In the genomic region with DNA sequence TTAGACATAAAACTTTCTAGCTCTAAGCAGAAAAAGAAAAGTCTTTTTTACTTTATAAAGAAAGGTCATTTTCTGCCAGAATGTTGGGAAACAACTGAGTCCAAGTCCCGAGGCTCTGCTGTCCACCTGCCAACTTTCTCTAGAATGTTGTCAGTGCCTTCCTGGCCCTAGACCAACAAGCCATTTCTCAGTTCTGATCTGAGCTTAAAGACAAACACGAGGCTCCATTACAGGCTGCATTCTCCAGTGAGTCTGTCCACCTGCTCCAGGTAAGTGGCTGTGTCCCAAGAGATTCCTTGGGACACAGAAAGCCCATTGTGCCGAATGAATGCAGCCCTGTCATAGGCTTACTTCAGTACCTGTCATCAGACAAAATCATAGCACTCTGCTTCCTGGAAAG, we compare ENCODE assay signal across 9 mouse cellular contexts. TPM values are rescaled to one million over a fixed set of nuclear protein-coding genes. Genes with fewer than 3 reads are reported as not detected.
DNase-seq lines count a peak whose midpoint lies in the region; ATAC-seq and TF ChIP-seq lines count a peak whose summit lies in the region.
"Had no signal": no experiment of that assay in that cellular context is flagged by ENCODE, and none has a peak within 500 bp of the region (broad histone marks: within the 10 kb centered on the region; RNA-seq: fewer than 3 reads in every experiment).

No protein-coding gene starts in this region.

- H3K36me3 ChIP-seq in limb, embryonic 12.5 days = no peaks in the 10 kb centered on the region
- no peaks in the 10 kb centered on the region for H3K36me3 ChIP-seq in limb, embryonic 10.5 days
- H3K36me3 ChIP-seq in kidney, postnatal 0 days (ENCODE audit: insufficient read depth, low read length) = no peaks in the 10 kb centered on the region
- H3K36me3 ChIP-seq in stomach, embryonic 15.5 days = no peaks in the 10 kb centered on the region

- H3K4me1 ChIP-seq in limb, embryonic 12.5 days (replicated peaks) = peaks cover 7% of the 10 kb centered on the region; the same call in 1 of the 2 replicates
- no peaks in the 10 kb centered on the region for H3K4me1 ChIP-seq in limb, embryonic 10.5 days
- no peaks in the 10 kb centered on the region for H3K4me1 ChIP-seq in kidney, postnatal 0 days (replicated peaks; ENCODE audit: insufficient read depth, low read length)
- no peaks in the 10 kb centered on the region for H3K4me1 ChIP-seq in stomach, embryonic 15.5 days

- DNase-seq in limb, embryonic 10.5 days (ENCODE audit: low spot score) = no peak
- DNase-seq in cerebellum, postnatal 25 days = peak; percentile 61 to 76
- peak; percentile 71 for DNase-seq in kidney, postnatal 0 days (ENCODE audit: low spot score)
- no peak for DNase-seq in frontal cortex, postnatal 25 days (ENCODE audit: low spot score in 2 of 2)
- no peak for DNase-seq in natural killer cell, adult 2 months (ENCODE audit: low spot score in 2 of 2)
- no peak for DNase-seq in embryo, embryonic 10.5 days (ENCODE audit: low spot score)

- no peak overlapping the region for H3K9ac ChIP-seq in limb, embryonic 12.5 days (replicated peaks)
- no peak overlapping the region for H3K9ac ChIP-seq in kidney, postnatal 0 days (ENCODE audit: low read depth, low read length)
- no peak overlapping the region for H3K9ac ChIP-seq in stomach, embryonic 15.5 days

- no peak for TF ChIP-seq CTCF in kidney, postnatal 0 days (IDR thresholded peaks at IDR 0.05; ENCODE audit: low read depth)

- no peak overlapping the region for H3K4me2 ChIP-seq in limb, embryonic 12.5 days
- no peak overlapping the region for H3K4me2 ChIP-seq in kidney, postnatal 0 days (ENCODE audit: low read length)
- H3K4me2 ChIP-seq in stomach, embryonic 15.5 days = no peak overlapping the region

- no peaks in the 10 kb centered on the region for H3K27me3 ChIP-seq in limb, embryonic 12.5 days
- no peaks in the 10 kb centered on the region for H3K27me3 ChIP-seq in limb, embryonic 10.5 days (ENCODE audit: low read depth, poor library complexity, severe bottlenecking)
- no peaks in the 10 kb centered on the region for H3K27me3 ChIP-seq in kidney, postnatal 0 days (ENCODE audit: insufficient read depth, low read length)
- no peaks in the 10 kb centered on the region for H3K27me3 ChIP-seq in stomach, embryonic 15.5 days (replicated peaks)

- no peak overlapping the region for H3K4me3 ChIP-seq in limb, embryonic 12.5 days (replicated peaks)
- H3K4me3 ChIP-seq in limb, embryonic 10.5 days = no peak overlapping the region
- no peak overlapping the region for H3K4me3 ChIP-seq in kidney, postnatal 0 days (replicated peaks; ENCODE audit: low read depth, low read length)
- no peak overlapping the region for H3K4me3 ChIP-seq in stomach, embryonic 15.5 days (replicated peaks)
- H3K4me3 ChIP-seq: myocyte had no signal

- WGBS in limb, embryonic 12.5 days = 74% methylated on average over 3 of the region's 3 CpGs
- 74% methylated on average over 3 of the region's 3 CpGs for WGBS in limb, embryonic 10.5 days
- 40% methylated on average over 3 of the region's 3 CpGs for WGBS in kidney, postnatal 0 days
- 39% methylated on average over 3 of the region's 3 CpGs for WGBS in stomach, embryonic 15.5 days

- H3K9me3 ChIP-seq in limb, embryonic 12.5 days = no peaks in the 10 kb centered on the region
- H3K9me3 ChIP-seq in limb, embryonic 10.5 days (replicated peaks) = no peaks in the 10 kb centered on the region
- no peaks in the 10 kb centered on the region for H3K9me3 ChIP-seq in kidney, postnatal 0 days (replicated peaks; ENCODE audit: low read length)
- H3K9me3 ChIP-seq in stomach, embryonic 15.5 days = no peaks in the 10 kb centered on the region

- H3K27ac ChIP-seq in limb, embryonic 12.5 days = no peak overlapping the region
- no peak overlapping the region for H3K27ac ChIP-seq in limb, embryonic 10.5 days
- no peak overlapping the region for H3K27ac ChIP-seq in kidney, postnatal 0 days
- no peak overlapping the region for H3K27ac ChIP-seq in stomach, embryonic 15.5 days

- ATAC-seq in limb, embryonic 12.5 days (ENCODE audit: insufficient number of reproducible peaks, insufficient read depth, low FRiP score, low TSS enrichment, low read depth) = peak; percentile 56; the same call in 1 of the 2 replicates
- no peak for ATAC-seq in kidney, postnatal 0 days (replicated peaks; ENCODE audit: low FRiP score, low read depth)
- ATAC-seq in stomach, embryonic 15.5 days (ENCODE audit: insufficient read depth, low FRiP score, low read depth) = peak; percentile 14; the same call in 1 of the 2 replicates

RNA-seq across cellular contexts. Expression of a gene that starts 15.3 kb away (rescaled TPM):
- 2.1 and 2.8 TPM in 2 replicates for polyA plus RNA-seq in limb, embryonic 12.5 days (2016; fragmentation: Nextera tagmentation; extraction: Ambion mirVana)
- 1.8 and 2.2 TPM in 2 replicates for polyA plus RNA-seq in limb, embryonic 10.5 days (2016; fragmentation: Nextera tagmentation; extraction: Ambion mirVana)
- 2.3 and 3.0 TPM in 2 replicates for polyA plus RNA-seq in kidney, postnatal 0 days (2015; fragmentation: Nextera tagmentation; extraction: Ambion mirVana)
- 1.5 and 1.7 TPM in 2 replicates for polyA plus RNA-seq in stomach, embryonic 15.5 days (2015; fragmentation: Nextera tagmentation; extraction: Ambion mirVana)
- polyA plus RNA-seq: myocyte had no signal

RNA-seq across cellular contexts. Expression of a gene that starts 15.4 kb away (rescaled TPM):
- 150 and 153 TPM in 2 replicates for polyA plus RNA-seq in limb, embryonic 12.5 days (2016; fragmentation: Nextera tagmentation; extraction: Ambion mirVana)
- 96.3 and 121 TPM in 2 replicates for polyA plus RNA-seq in limb, embryonic 10.5 days (2016; fragmentation: Nextera tagmentation; extraction: Ambion mirVana)
- polyA plus RNA-seq in kidney, postnatal 0 days (2015; fragmentation: Nextera tagmentation; extraction: Ambion mirVana) = 119 and 121 TPM in 2 replicates
- polyA plus RNA-seq in stomach, embryonic 15.5 days (2015; fragmentation: Nextera tagmentation; extraction: Ambion mirVana) = 84.3 and 93.5 TPM in 2 replicates

RNA-seq across cellular contexts. Expression of a gene that starts 45.4 kb away (rescaled TPM):
- 109 and 114 TPM in 2 replicates for polyA plus RNA-seq in limb, embryonic 12.5 days (2016; fragmentation: Nextera tagmentation; extraction: Ambion mirVana)
- 38.7 and 71.3 TPM in 2 replicates for polyA plus RNA-seq in limb, embryonic 10.5 days (2016; fragmentation: Nextera tagmentation; extraction: Ambion mirVana)
- polyA plus RNA-seq in kidney, postnatal 0 days (2015; fragmentation: Nextera tagmentation; extraction: Ambion mirVana) = 44.7 and 49.1 TPM in 2 replicates
- 38.8 and 41.5 TPM in 2 replicates for polyA plus RNA-seq in stomach, embryonic 15.5 days (2015; fragmentation: Nextera tagmentation; extraction: Ambion mirVana)

Comparison
In these comparisons a context has a peak if more than half of its experiments do, and no peak if none do; other contexts are left out.
1. DNase-seq: peak in cerebellum, postnatal 25 days (2 of 2) and kidney, postnatal 0 days (single experiment); none in limb, embryonic 10.5 days (single experiment), frontal cortex, postnatal 25 days (0 of 2), natural killer cell, adult 2 months (0 of 2) and embryo, embryonic 10.5 days (single experiment).